Mouse (Mus musculus) forebrain, embryonic 14.5 days (tissue): Measurements from ENCODE around the gene Slc25a3. TPM values are rescaled to one million over a fixed set of nuclear protein-coding genes. Genes with fewer than 3 reads are reported as not detected.

Source experiments
- ATAC-seq: fragments of 200-750 bp; cut with Nextera tagmentation; 2 replicates; pipeline ENCODE4 v1.8.0; 2017; ENCODE audit warnings: mild to moderate bottlenecking, moderate library complexity
- DNase-seq: peaks from one replicate; pipeline ENCODE4 v3.0.0-alpha.2; 2015; ENCODE audit warnings: low spot score
- H3K27ac ChIP-seq: fragments of 300-500 bp; sonication (generic); 2 replicates; pipeline ENCODE4 v1.5.1; 2014; ENCODE audit warnings: low read depth, mild to moderate bottlenecking, control low read depth, low read length, moderate library complexity
- H3K27me3 ChIP-seq: fragments of 300-500 bp; sonication (generic); replicated peaks from 2 replicates; pipeline ENCODE4 v1.6.1; 2014; ENCODE audit warnings: low read length, control low read depth, mixed read lengths; ENCODE audit not compliant: control insufficient read depth, insufficient read depth
- H3K36me3 ChIP-seq: fragments of 300-500 bp; sonication (generic); 2 replicates; pipeline ENCODE4 v1.6.1; 2014; ENCODE audit warnings: low read length, control low read depth; ENCODE audit not compliant: control insufficient read depth, insufficient read depth
- H3K4me1 ChIP-seq: fragments of 300-500 bp; sonication (generic); 2 replicates; pipeline ENCODE4 v1.6.1; 2014; ENCODE audit warnings: antibody characterized with exemption, low read length, control low read depth; ENCODE audit not compliant: control insufficient read depth, insufficient read depth
- H3K4me2 ChIP-seq: fragments of 300-500 bp; sonication (generic); 2 replicates; pipeline ENCODE4 v1.6.1; 2014; ENCODE audit warnings: mild to moderate bottlenecking, control low read depth, low read length
- H3K4me3 ChIP-seq: fragments of 300-500 bp; sonication (generic); 2 replicates; pipeline ENCODE4 v1.5.1; 2014; ENCODE audit warnings: low read depth, low read length, control low read depth
- H3K9ac ChIP-seq: fragments of 300-500 bp; sonication (generic); 2 replicates; pipeline ENCODE4 v1.6.1; 2014; ENCODE audit warnings: mild to moderate bottlenecking, low read length, control low read depth, moderate library complexity
- H3K9me3 ChIP-seq: fragments of 300-500 bp; sonication (generic); replicated peaks from 2 replicates; pipeline ENCODE4 v1.6.1; 2016; ENCODE audit warnings: low read length, control low read depth, mixed read lengths; ENCODE audit not compliant: control insufficient read depth
- WGBS: fragments of 180-500 bp; shearing (Covaris S2); extraction: QIAGEN DNeasy Blood & Tissue Kit; methylation state at CpG from one replicate; pipeline ENCODE4 v1.1.7; 2014; 5-methylcytosine and 5-hydroxymethylcytosine counted together
- polyA plus RNA-seq: library from polyadenylated mRNA; unstranded; fragments of >200 nt; fragmentation: Nextera tagmentation; extraction: Ambion mirVana; gene quantifications from 2 replicates; pipeline ENCODE4 v1.2.1, GENCODE M21; 2014

Gene Slc25a3
- 489 and 493 TPM in 2 replicates for polyA plus RNA-seq

GRCm38 (mm10) chr10:91123828-91124822 is at the start of gene Slc25a3:
TSS of gene Slc25a3 (minus strand) at chr10:91124059.
- ATAC-seq = peak; percentile 100
- Histone ChIP-seq H3K4me3 (peak within 1 kb of the TSS; percentile 99), H3K27ac (peak within 1 kb of the TSS; percentile 82), H3K4me1 (peaks cover 10% of the 10 kb centered on the region), H3K9me3 (no peaks in the 10 kb centered on the region), H3K9ac (peak within 1 kb of the TSS; percentile 97), H3K4me2 (peak within 1 kb of the TSS; percentile 81), H3K36me3 (peaks cover 24% of the 10 kb centered on the region), H3K27me3 (no peaks in the 10 kb centered on the region)
- WGBS = 14% methylated on average over 59 of the region's 59 CpGs
- peak; percentile 99 for DNase-seq

GRCm38 (mm10) chr10:91172329-91173100 is 48.7 kb upstream of the Slc25a3 start:
- Histone ChIP-seq H3K4me2 (peak overlapping the region; percentile 75), H3K4me3 (peak overlapping the region; percentile 98), H3K4me1 (peaks cover 14% of the 10 kb centered on the region; the same call in 1 of the 2 replicates), H3K9ac (peak overlapping the region; percentile 99), H3K27me3 (no peaks in the 10 kb centered on the region), H3K9me3 (no peaks in the 10 kb centered on the region), H3K27ac (peak overlapping the region; percentile 100), H3K36me3 (no peaks in the 10 kb centered on the region)
- WGBS = 88% methylated on average over 14 of the region's 14 CpGs
- DNase-seq = no peak
- no peak for ATAC-seq

DNA sequence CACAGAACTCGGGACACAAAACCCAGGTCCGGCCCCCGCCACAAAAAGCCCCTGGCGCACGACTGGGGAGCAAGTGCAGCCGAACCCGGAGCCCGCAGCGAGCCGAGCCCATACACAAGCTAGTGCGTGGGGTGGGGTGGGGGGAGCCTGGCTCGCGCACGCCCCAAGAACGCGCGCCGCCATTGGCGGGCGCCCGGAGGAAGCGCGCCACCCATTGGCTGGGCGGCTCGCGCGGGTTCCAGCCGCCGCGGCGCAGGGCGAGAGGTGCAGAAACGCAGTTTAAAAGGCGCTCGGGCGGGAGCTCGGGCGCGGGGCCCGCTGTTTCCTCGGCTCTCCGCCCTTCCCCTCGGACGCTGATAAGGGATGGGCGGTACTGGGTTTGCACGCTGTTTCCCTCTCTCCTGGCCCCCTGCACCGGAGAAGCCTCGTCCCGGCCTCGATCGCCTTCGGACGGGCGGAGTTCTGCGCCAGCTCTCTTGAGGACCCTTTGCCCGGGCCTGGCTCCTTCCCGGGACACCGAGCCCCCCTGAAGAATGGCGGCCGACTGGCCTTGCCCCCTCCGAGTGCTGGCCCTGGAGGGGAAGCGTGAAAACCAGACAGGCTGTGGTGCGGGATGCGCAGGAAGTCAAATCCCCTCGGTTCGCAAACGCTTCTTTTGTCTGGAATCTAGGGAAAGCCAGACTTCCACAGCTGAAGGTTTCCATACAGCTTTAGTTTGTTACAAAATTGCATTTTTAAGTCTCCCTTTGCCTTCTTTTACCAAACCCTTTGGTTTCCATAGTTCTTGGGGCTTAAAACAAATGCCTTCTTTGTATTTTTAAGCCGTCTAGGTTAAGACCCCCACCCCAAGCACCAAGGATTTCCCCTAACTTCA is 47.8 kb upstream of the Slc25a3 start:
- Histone ChIP-seq H3K9me3 (no peaks in the 10 kb centered on the region), H3K27me3 (no peaks in the 10 kb centered on the region), H3K4me1 (peaks cover 14% of the 10 kb centered on the region; the same call in 1 of the 2 replicates), H3K4me2 (peak overlapping the region; percentile 75), H3K36me3 (no peaks in the 10 kb centered on the region), H3K27ac (peak overlapping the region; percentile 100), H3K4me3 (peak overlapping the region; percentile 98), H3K9ac (peak overlapping the region; percentile 99)
- ATAC-seq (peak; percentile 98), DNase-seq (peak; percentile 95)
- under 1% methylated on average over 57 of the region's 68 CpGs for WGBS

DNA sequence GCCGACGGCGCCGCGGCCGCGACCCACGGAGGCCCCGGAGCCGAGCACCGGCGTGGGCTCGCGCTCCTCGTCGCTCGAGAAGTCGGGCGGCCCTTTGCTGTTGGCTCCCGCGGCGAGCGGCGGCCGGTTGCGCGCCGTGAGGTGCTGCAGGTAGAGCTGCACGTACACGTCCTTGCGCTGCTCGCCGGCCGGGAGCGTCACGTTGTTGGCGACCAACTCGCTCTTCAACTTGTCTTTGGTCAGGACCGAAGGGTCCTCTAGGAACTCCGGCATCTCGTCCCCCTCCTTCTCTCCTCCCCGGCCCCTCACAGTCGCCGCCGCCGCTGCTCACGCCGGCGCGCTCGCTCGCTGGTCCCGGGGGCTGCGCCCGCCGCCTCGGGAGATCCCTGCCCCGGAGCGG is 47.2 kb upstream of the Slc25a3 start:
- WGBS = under 1% methylated on average over 58 of the region's 59 CpGs
- Histone ChIP-seq H3K4me2 (peak overlapping the region; percentile 65), H3K27me3 (no peaks in the 10 kb centered on the region), H3K9ac (peak overlapping the region; percentile 99), H3K27ac (peak overlapping the region; percentile 100), H3K9me3 (no peaks in the 10 kb centered on the region), H3K36me3 (no peaks in the 10 kb centered on the region; the same call in 1 of the 2 replicates), H3K4me3 (peak overlapping the region; percentile 98), H3K4me1 (peaks cover 14% of the 10 kb centered on the region; the same call in 1 of the 2 replicates)
- DNase-seq (no peak), ATAC-seq (peak; percentile 69)

DNA sequence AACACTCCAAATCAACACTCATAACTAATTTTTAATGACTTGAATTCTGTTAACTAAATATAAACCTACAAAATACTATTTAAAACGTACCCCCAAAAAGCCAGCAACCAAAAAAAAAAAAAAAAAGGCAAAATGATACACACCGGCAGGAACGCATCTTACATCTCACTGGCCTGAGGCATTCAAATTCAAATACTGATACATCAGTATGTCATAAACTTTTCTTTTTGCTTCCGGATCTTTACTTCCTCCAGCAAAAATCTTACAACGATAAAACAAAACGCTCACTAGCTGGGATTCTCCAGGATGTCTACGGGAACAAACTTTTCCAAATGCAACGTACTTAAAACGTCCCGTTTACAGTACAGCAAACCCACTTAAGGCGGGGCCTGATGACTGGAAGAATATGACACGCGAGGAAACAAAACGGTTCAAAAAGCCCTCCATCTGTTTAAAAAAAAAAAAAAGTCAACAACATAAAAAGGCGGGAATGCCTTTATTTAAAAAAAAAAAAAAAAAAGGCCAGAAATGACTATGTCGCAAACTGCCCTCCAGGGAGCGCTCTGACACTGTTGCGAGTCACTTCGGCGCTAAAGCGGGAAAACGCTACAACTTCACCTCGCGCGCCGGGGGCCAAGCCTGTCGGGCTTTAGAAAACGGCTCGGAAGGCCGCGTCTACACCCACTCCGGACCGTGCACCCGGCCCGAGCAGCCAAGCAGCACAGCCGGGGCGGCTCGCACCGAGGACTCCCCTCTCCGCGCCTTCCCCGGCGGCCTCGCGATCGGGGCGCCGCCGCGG is 46.5 kb upstream of the Slc25a3 start:
- Histone ChIP-seq H3K4me3 (peak overlapping the region; percentile 98), H3K4me2 (peak overlapping the region; percentile 65), H3K9me3 (no peaks in the 10 kb centered on the region), H3K27ac (peak overlapping the region; percentile 100), H3K9ac (peak overlapping the region; percentile 99), H3K36me3 (peaks cover 7% of the 10 kb centered on the region), H3K4me1 (peaks cover 14% of the 10 kb centered on the region; the same call in 1 of the 2 replicates), H3K27me3 (no peaks in the 10 kb centered on the region)
- DNase-seq (peak; percentile 96), ATAC-seq (peak; percentile 51)
- WGBS = 1% methylated on average over 47 of the region's 50 CpGs

GRCm38 (mm10) chr10:91169414-91170065 is 45.7 kb upstream of the Slc25a3 start:
- peaks cover 12% of the 10 kb centered on the region for H3K36me3 ChIP-seq
- H3K9me3 ChIP-seq = no peaks in the 10 kb centered on the region
- H3K9ac ChIP-seq = peak overlapping the region; percentile 99
- ATAC-seq (no peak), DNase-seq (no peak)
- peak overlapping the region; percentile 98 for H3K4me3 ChIP-seq
- H3K27me3 ChIP-seq = no peaks in the 10 kb centered on the region
- H3K4me1 ChIP-seq = peaks cover 14% of the 10 kb centered on the region; the same call in 1 of the 2 replicates
- H3K4me2 ChIP-seq = peak overlapping the region; percentile 65
- H3K27ac ChIP-seq = no peak overlapping the region
- WGBS = 38% methylated on average over 17 of the region's 17 CpGs

DNA sequence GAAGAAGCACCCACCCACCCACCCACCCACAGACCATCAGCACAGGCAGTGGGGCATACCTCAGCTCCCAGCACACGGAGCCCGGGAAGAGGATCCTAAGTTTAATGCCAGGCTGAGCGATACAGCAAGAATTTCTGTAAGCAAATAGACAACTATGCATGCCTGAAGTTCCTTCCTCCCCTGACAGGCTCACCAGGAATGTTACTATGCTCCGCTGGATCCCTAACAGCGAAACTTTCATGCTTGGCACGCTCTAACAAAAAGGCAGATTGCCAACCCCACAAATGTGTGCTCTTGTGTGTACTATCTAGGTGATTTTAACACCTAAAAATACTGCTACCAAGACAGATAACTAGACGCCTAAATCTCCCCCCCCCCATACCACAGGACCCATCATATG is 43.5 kb upstream of the Slc25a3 start:
- H3K4me2 ChIP-seq = peak overlapping the region; percentile 65
- H3K4me1 ChIP-seq = peaks cover 14% of the 10 kb centered on the region; the same call in 1 of the 2 replicates
- no peak overlapping the region for H3K9ac ChIP-seq
- no peaks in the 10 kb centered on the region for H3K9me3 ChIP-seq
- H3K4me3 ChIP-seq = peak overlapping the region; percentile 98; the same call in 1 of the 2 replicates
- H3K27me3 ChIP-seq = no peaks in the 10 kb centered on the region
- WGBS = 39% methylated on average over 7 of the region's 7 CpGs
- ATAC-seq (no peak), DNase-seq (peak; percentile 58)
- peaks cover 31% of the 10 kb centered on the region for H3K36me3 ChIP-seq
- no peak overlapping the region for H3K27ac ChIP-seq
